Mouse (Mus musculus) G1E (cell line): ENCODE data around the gene Slc23a2.

Source experiments
- CTCF ChIP-seq: IDR thresholded peaks from 2 replicates; pipeline ENCODE4 v1.5.1; 2012; ENCODE audit warnings: low read depth, low read length, inconsistent platforms, mixed read lengths
- GATA1 ChIP-seq: IDR thresholded peaks from 2 replicates; pipeline ENCODE4 v1.6.1; 2012; ENCODE audit warnings: borderline replicate concordance, low read length, inconsistent platforms, mixed read lengths
- POLR2AphosphoS5 ChIP-seq: IDR thresholded peaks from 2 replicates; pipeline ENCODE4 v1.6.1; 2012; ENCODE audit warnings: low read depth, low read length, inconsistent platforms; ENCODE audit not compliant: insufficient replicate concordance
- TAL1 ChIP-seq: conservative IDR thresholded peaks from 2 replicates; pipeline ENCODE4 v1.6.1; 2012; ENCODE audit warnings: low read depth, low read length, inconsistent platforms, mixed read lengths

- TF ChIP-seq CTCF (no peak), TAL1 (no peak), GATA1 (no peak), POLR2AphosphoS5 (no peak)
Observed at GRCm38 (mm10) chr2:132107611-132108010, 37.3 kb downstream of the Slc23a2 start.
